Comparison of ENCODE assay signal across 8 mouse cellular contexts in the genomic region with DNA sequence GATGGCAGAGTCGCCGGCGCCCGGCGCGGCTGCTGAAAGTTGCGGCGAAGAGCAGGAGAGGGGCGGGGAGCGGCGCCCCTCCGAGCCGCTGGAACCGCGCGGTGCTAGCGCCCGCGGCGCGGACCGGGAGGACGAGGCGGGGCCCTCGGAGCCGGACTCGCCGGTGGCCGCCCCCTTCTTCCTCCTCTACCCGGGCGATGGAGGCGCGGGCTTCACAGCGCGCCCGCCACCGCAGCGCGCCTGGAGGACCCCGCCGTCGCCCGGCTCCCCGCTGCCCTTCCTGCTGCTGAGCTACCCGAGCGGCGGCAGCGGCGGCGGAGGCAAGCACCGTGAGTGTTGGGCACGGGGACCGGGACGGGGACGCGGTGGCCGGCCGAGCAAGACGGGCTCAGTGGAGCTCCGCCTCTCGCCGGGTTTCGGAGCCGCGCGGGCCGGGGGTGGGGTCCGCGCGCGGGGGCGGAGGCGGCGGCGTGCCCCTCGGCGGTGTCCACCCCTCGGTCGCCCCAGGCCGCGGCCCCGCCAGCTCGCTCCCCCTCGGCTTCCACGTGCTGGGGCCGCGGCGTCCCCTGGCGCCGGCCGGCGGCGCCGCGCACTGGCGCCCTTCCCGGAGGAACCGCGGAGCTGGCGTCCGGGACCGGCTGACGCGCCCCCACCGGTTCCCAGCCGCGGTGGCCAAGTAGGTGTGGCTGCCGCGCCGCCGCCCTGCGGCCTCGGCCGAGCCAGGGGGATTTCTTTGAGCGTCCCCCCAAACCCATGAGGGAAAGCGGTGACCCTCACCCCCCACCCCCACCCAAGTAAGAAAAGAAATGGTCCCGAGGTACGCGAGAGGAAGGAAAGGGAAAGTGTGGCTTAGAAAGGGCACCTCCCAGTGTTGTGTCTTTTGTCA. TPM values are rescaled to one million over a fixed set of nuclear protein-coding genes. Genes with fewer than 3 reads are reported as not detected.
DNase-seq lines count a peak whose midpoint lies in the region; ATAC-seq lines count a peak whose summit lies in the region.

No protein-coding gene starts in this region.

- peak; percentile 36 to 46 for DNase-seq in B cell, adult 2 months
- DNase-seq in adrenal gland, adult 8-10 months = peak; percentile 41
- DNase-seq in embryonic facial prominence, embryonic 11.5 days (ENCODE audit: low spot score) = peak; percentile 52
- peak; percentile 79 for DNase-seq in heart, embryonic 10.5 days (ENCODE audit: low spot score)
- peak; percentile 68 for DNase-seq in kidney, adult 9 months
- DNase-seq in thymus, postnatal 0 days (ENCODE audit: low spot score) = peak; percentile 39

- WGBS in embryonic facial prominence, embryonic 11.5 days = under 1% methylated on average over 68 of the region's 119 CpGs
- WGBS in heart, embryonic 10.5 days = under 1% methylated on average over 109 of the region's 119 CpGs
- WGBS in liver, embryonic 16.5 days (ENCODE audit: insufficient replicate concordance) = under 1% methylated on average over 79 of the region's 119 CpGs
- under 1% methylated on average over 118 of the region's 119 CpGs for WGBS in neural tube, embryonic 12.5 days

- H3K9me3 ChIP-seq in embryonic facial prominence, embryonic 11.5 days (replicated peaks; ENCODE audit: control insufficient read depth, low read length) = no peaks in the 10 kb centered on the region
- H3K9me3 ChIP-seq in heart, embryonic 10.5 days = no peaks in the 10 kb centered on the region
- no peaks in the 10 kb centered on the region for H3K9me3 ChIP-seq in liver, embryonic 16.5 days (replicated peaks; ENCODE audit: control insufficient read depth, low read length)
- no peaks in the 10 kb centered on the region for H3K9me3 ChIP-seq in neural tube, embryonic 12.5 days

- H3K27ac ChIP-seq in embryonic facial prominence, embryonic 11.5 days (replicated peaks; ENCODE audit: low read depth, low read length) = peak overlapping the region; percentile 70
- peak overlapping the region; percentile 93 for H3K27ac ChIP-seq in heart, embryonic 10.5 days
- H3K27ac ChIP-seq in liver, embryonic 16.5 days (ENCODE audit: low read length) = peak overlapping the region; percentile 85
- peak overlapping the region; percentile 86 for H3K27ac ChIP-seq in neural tube, embryonic 12.5 days

- no peaks in the 10 kb centered on the region for H3K4me1 ChIP-seq in embryonic facial prominence, embryonic 11.5 days (ENCODE audit: control insufficient read depth, insufficient read depth, low read length)
- peaks cover 11% of the 10 kb centered on the region; the same call in 1 of the 2 replicates for H3K4me1 ChIP-seq in heart, embryonic 10.5 days
- peaks cover 11% of the 10 kb centered on the region for H3K4me1 ChIP-seq in liver, embryonic 16.5 days (ENCODE audit: control insufficient read depth, low read depth, low read length)
- H3K4me1 ChIP-seq in neural tube, embryonic 12.5 days = peaks cover 12% of the 10 kb centered on the region; the same call in 1 of the 2 replicates

- H3K9ac ChIP-seq in embryonic facial prominence, embryonic 11.5 days (replicated peaks; ENCODE audit: low read length) = peak overlapping the region; percentile 75
- peak overlapping the region; percentile 69 for H3K9ac ChIP-seq in liver, embryonic 16.5 days (ENCODE audit: low read depth, low read length)
- H3K9ac ChIP-seq in neural tube, embryonic 12.5 days = peak overlapping the region; percentile 93

- H3K27me3 ChIP-seq in embryonic facial prominence, embryonic 11.5 days (ENCODE audit: control insufficient read depth, insufficient read depth, low read length) = no peaks in the 10 kb centered on the region
- H3K27me3 ChIP-seq in heart, embryonic 10.5 days (ENCODE audit: insufficient read depth, poor library complexity, severe bottlenecking) = no peaks in the 10 kb centered on the region
- peaks cover 7% of the 10 kb centered on the region for H3K27me3 ChIP-seq in liver, embryonic 16.5 days (ENCODE audit: control insufficient read depth, insufficient read depth, low read depth, low read length)
- H3K27me3 ChIP-seq in neural tube, embryonic 12.5 days (replicated peaks) = no peaks in the 10 kb centered on the region

- H3K4me3 ChIP-seq in embryonic facial prominence, embryonic 11.5 days (ENCODE audit: low read depth, low read length) = peak overlapping the region; percentile 87
- peak overlapping the region; percentile 96 for H3K4me3 ChIP-seq in heart, embryonic 10.5 days
- peak overlapping the region; percentile 73 for H3K4me3 ChIP-seq in liver, embryonic 16.5 days (ENCODE audit: low read depth, low read length)
- peak overlapping the region; percentile 91 for H3K4me3 ChIP-seq in neural tube, embryonic 12.5 days

- H3K4me2 ChIP-seq in embryonic facial prominence, embryonic 11.5 days (ENCODE audit: low read depth, low read length) = peak overlapping the region; percentile 76
- peak overlapping the region; percentile 93 for H3K4me2 ChIP-seq in liver, embryonic 16.5 days (ENCODE audit: low read depth, low read length)
- H3K4me2 ChIP-seq in neural tube, embryonic 12.5 days (replicated peaks) = peak overlapping the region; percentile 67

- peak; percentile 74 for ATAC-seq in embryonic facial prominence, embryonic 11.5 days (replicated peaks; ENCODE audit: insufficient number of reproducible peaks, low FRiP score, low TSS enrichment, low read depth)
- peak; percentile 66 for ATAC-seq in liver, embryonic 16.5 days (ENCODE audit: low read depth)
- ATAC-seq in neural tube, embryonic 12.5 days (ENCODE audit: low FRiP score, low read depth) = peak; percentile 77

- no peaks in the 10 kb centered on the region for H3K36me3 ChIP-seq in embryonic facial prominence, embryonic 11.5 days (replicated peaks; ENCODE audit: control insufficient read depth, insufficient read depth, low read depth, low read length)
- peaks cover 16% of the 10 kb centered on the region for H3K36me3 ChIP-seq in heart, embryonic 10.5 days
- no peaks in the 10 kb centered on the region for H3K36me3 ChIP-seq in liver, embryonic 16.5 days (ENCODE audit: control insufficient read depth, insufficient read depth)
- no peaks in the 10 kb centered on the region for H3K36me3 ChIP-seq in neural tube, embryonic 12.5 days

RNA-seq across cellular contexts. Expression of gene Rufy3, which starts 0.6 kb away (rescaled TPM):
- total RNA-seq in adrenal gland, adult 8-10 months (2022) = 10 to 100 TPM; 31.8 to 45.7 (median 40.1) TPM
- 34.1 and 39.9 TPM in 2 replicates for polyA plus RNA-seq in embryonic facial prominence, embryonic 11.5 days (2014; fragmentation: Nextera tagmentation; extraction: Ambion mirVana)
- polyA plus RNA-seq in heart, embryonic 10.5 days (2016; fragmentation: Nextera tagmentation; extraction: Ambion mirVana) = 11.5 and 14.3 TPM in 2 replicates
- polyA plus RNA-seq in liver, embryonic 16.5 days (2015; fragmentation: Nextera tagmentation; extraction: Ambion mirVana) = 4.7 and 5.1 TPM in 2 replicates
- 236 and 245 TPM in 2 replicates for polyA plus RNA-seq in neural tube, embryonic 12.5 days (2016; fragmentation: Nextera tagmentation; extraction: Ambion mirVana)
- 6.7 and 8.4 TPM in 2 replicates for polyA plus RNA-seq in thymus, postnatal 0 days (2015; fragmentation: Nextera tagmentation; extraction: Ambion mirVana)

RNA-seq across cellular contexts. Expression of gene Utp3, which starts 11.1 kb away (rescaled TPM):
- total RNA-seq in adrenal gland, adult 8-10 months (2022) = 10 to 100 TPM; 30.5 to 39.0 (median 35.2) TPM
- 75.6 and 76.0 TPM in 2 replicates for polyA plus RNA-seq in embryonic facial prominence, embryonic 11.5 days (2014; fragmentation: Nextera tagmentation; extraction: Ambion mirVana)
- 54.0 and 70.3 TPM in 2 replicates for polyA plus RNA-seq in heart, embryonic 10.5 days (2016; fragmentation: Nextera tagmentation; extraction: Ambion mirVana)
- polyA plus RNA-seq in liver, embryonic 16.5 days (2015; fragmentation: Nextera tagmentation; extraction: Ambion mirVana) = 25.1 and 27.2 TPM in 2 replicates
- 55.2 and 66.1 TPM in 2 replicates for polyA plus RNA-seq in neural tube, embryonic 12.5 days (2016; fragmentation: Nextera tagmentation; extraction: Ambion mirVana)
- 76.9 and 85.8 TPM in 2 replicates for polyA plus RNA-seq in thymus, postnatal 0 days (2015; fragmentation: Nextera tagmentation; extraction: Ambion mirVana)

RNA-seq across cellular contexts. Expression of gene Jchain, which starts 37.7 kb away (rescaled TPM):
- 1 to 10 TPM; 1.7 to 5.9 (median 3.2) TPM for total RNA-seq in adrenal gland, adult 8-10 months (2022)
- polyA plus RNA-seq in embryonic facial prominence, embryonic 11.5 days (2014; fragmentation: Nextera tagmentation; extraction: Ambion mirVana) = 0.35 and 0.39 TPM in 2 replicates
- 0.16 TPM in 1 of 2 replicates, not detected in the other for polyA plus RNA-seq in heart, embryonic 10.5 days (2016; fragmentation: Nextera tagmentation; extraction: Ambion mirVana)
- 0.06 and 0.08 TPM in 2 replicates for polyA plus RNA-seq in liver, embryonic 16.5 days (2015; fragmentation: Nextera tagmentation; extraction: Ambion mirVana)
- polyA plus RNA-seq in neural tube, embryonic 12.5 days (2016; fragmentation: Nextera tagmentation; extraction: Ambion mirVana) = 0.18 and 0.23 TPM in 2 replicates
- polyA plus RNA-seq in thymus, postnatal 0 days (2015; fragmentation: Nextera tagmentation; extraction: Ambion mirVana) = 0.42 and 0.44 TPM in 2 replicates

Comparison
In these comparisons a context has a peak if more than half of its experiments do, and no peak if none do; other contexts are left out.
1. Peak in every context shown above with its lines: DNase-seq, ATAC-seq, H3K4me3 ChIP-seq and H3K27ac ChIP-seq.